Mouse (Mus musculus): ENCODE measurements at regions not wholly inside any gene's neighbourhood (a gene's known extent, or its start where the extent isn't known, plus 50 kb on each side); places are given as distances from the start of the nearest gene placed in this dataset.

DNA sequence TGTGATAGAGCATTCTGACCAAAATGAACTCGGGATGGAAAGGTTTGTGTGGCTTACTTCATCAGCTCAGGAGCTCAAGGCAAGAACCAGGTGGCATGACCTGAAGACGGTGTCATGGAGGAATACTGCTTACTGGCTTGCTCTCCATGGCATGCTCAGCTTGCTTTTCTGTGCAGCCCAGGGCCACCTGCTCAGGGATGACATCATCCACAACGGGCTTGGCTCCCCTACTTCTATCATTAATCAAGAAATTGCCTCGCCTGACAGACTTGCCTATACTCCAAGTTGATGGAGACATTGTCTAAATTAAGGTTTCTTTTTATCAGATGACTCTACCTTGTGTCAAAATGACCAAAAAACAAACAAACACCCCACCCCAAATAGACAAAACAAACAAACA, 98.4 kb upstream of the Peli2 start:
- Histone ChIP-seq H3K9me3 (replicated peaks; ENCODE audit: control insufficient read depth, insufficient read depth, low read length, poor library complexity, severe bottlenecking) (peaks cover 19% of the 10 kb centered on the region), H3K4me1 (ENCODE audit: control insufficient read depth, insufficient read depth, low read length) (no peaks in the 10 kb centered on the region)

DNA sequence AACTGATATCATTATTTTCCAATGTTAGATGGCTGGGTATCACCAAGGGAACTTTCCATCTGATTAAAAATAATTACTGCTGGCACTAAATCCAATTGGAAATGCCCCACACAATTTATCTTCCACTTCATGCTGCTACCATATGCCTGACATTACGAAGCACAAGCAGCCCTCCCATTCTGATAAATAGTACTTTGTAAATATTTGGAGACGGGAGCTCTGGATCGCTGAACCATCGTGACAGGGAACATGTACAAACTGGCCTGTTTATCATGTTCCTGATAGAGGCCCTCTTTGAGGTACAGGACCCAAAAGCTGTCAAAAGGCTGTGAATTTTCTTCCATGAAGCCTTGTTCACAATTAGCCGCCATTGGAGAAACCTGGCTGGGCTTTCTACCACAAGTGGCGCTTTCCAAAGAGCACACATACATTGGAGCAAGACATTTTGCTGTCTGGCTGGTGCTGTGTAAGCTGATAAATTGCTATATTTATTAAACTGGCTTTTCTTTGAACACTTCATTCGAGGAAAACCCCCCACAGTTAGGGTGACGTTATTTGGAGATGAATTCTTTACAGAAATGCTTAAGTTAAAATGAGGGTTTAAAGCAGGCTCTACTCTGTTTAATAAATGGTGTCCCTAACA, 96.5 kb upstream of the Peli2 start:
- Histone ChIP-seq H3K27ac (ENCODE audit: insufficient read depth, low read length) (no peak overlapping the region), H3K9ac (ENCODE audit: low read depth, poor library complexity, severe bottlenecking) (no peak overlapping the region), H3K27me3 (ENCODE audit: control insufficient read depth, insufficient read depth, low read length, poor library complexity, severe bottlenecking) (no peaks in the 10 kb centered on the region), H3K36me3 (ENCODE audit: control insufficient read depth, insufficient read depth, low read length, poor library complexity, severe bottlenecking) (no peaks in the 10 kb centered on the region), H3K4me1 (ENCODE audit: control insufficient read depth, insufficient read depth, low read length) (no peaks in the 10 kb centered on the region), H3K4me3 (ENCODE audit: low read depth, low read length) (no peak overlapping the region), H3K9me3 (replicated peaks; ENCODE audit: control insufficient read depth, insufficient read depth, low read length, poor library complexity, severe bottlenecking) (peaks cover 22% of the 10 kb centered on the region)
- TF ChIP-seq EP300 (IDR thresholded peaks at IDR 0.05; ENCODE audit: insufficient read depth, low read depth, low read length), result no peak
- TF ChIP-seq CTCF (IDR thresholded peaks at IDR 0.05; ENCODE audit: low read depth, low read length), result no peak
- TF ChIP-seq POLR2A (IDR thresholded peaks at IDR 0.05; ENCODE audit: insufficient read depth, low read length), result no peak

More for the DNA sequence above, 98.4 kb upstream of the Peli2 start:
- TF ChIP-seq CTCF (IDR thresholded peaks at IDR 0.05; ENCODE audit: low read depth, low read length), result no peak
- no peak for TF ChIP-seq EP300 (IDR thresholded peaks at IDR 0.05; ENCODE audit: insufficient read depth, low read depth, low read length)
- TF ChIP-seq POLR2A (IDR thresholded peaks at IDR 0.05; ENCODE audit: insufficient read depth, low read length), result no peak
- no peak overlapping the region for H3K27ac ChIP-seq (ENCODE audit: insufficient read depth, low read length)
- H3K27me3 ChIP-seq (ENCODE audit: control insufficient read depth, insufficient read depth, low read length, poor library complexity, severe bottlenecking), result no peaks in the 10 kb centered on the region
- no peaks in the 10 kb centered on the region for H3K36me3 ChIP-seq (ENCODE audit: control insufficient read depth, insufficient read depth, low read length, poor library complexity, severe bottlenecking)
- H3K4me3 ChIP-seq (ENCODE audit: low read depth, low read length), result no peak overlapping the region
- no peak overlapping the region for H3K9ac ChIP-seq (ENCODE audit: low read depth, poor library complexity, severe bottlenecking)

DNA sequence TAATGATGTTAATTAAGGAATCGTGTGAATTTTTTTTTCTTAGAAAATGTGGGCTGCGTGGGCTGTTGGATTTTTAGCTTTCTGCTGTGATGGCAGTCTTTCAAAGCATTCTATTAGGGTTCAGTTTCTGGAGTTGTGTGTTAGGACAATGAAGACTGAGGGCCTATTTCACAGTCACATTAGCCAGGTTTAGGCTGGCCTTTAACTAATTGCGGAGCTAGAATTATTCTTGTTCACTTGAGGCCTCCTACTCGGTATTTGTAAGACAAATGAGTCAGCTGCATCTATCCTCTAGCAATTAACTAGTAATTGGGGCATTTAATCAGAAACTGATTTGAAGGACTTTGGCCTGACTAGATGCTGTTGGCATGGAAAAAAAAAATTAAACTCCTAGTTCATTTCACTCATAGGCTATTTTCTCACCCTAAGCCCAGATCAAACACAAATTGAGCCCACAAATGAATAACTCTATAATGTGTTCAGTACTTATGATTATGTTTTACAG, 81.3 kb upstream of the Peli2 start:
- TF ChIP-seq POLR2A (IDR thresholded peaks at IDR 0.05; ENCODE audit: insufficient read depth, low read length) (no peak), CTCF (IDR thresholded peaks at IDR 0.05; ENCODE audit: low read depth, low read length) (no peak), EP300 (IDR thresholded peaks at IDR 0.05; ENCODE audit: insufficient read depth, low read depth, low read length) (no peak)
- Histone ChIP-seq H3K9ac (ENCODE audit: low read depth, poor library complexity, severe bottlenecking) (no peak overlapping the region), H3K4me1 (ENCODE audit: control insufficient read depth, insufficient read depth, low read length) (no peaks in the 10 kb centered on the region), H3K27me3 (ENCODE audit: control insufficient read depth, insufficient read depth, low read length, poor library complexity, severe bottlenecking) (no peaks in the 10 kb centered on the region), H3K36me3 (ENCODE audit: control insufficient read depth, insufficient read depth, low read length, poor library complexity, severe bottlenecking) (no peaks in the 10 kb centered on the region), H3K4me3 (ENCODE audit: low read depth, low read length) (no peak overlapping the region), H3K27ac (ENCODE audit: insufficient read depth, low read length) (no peak overlapping the region), H3K9me3 (replicated peaks; ENCODE audit: control insufficient read depth, insufficient read depth, low read length, poor library complexity, severe bottlenecking) (no peaks in the 10 kb centered on the region)

DNA sequence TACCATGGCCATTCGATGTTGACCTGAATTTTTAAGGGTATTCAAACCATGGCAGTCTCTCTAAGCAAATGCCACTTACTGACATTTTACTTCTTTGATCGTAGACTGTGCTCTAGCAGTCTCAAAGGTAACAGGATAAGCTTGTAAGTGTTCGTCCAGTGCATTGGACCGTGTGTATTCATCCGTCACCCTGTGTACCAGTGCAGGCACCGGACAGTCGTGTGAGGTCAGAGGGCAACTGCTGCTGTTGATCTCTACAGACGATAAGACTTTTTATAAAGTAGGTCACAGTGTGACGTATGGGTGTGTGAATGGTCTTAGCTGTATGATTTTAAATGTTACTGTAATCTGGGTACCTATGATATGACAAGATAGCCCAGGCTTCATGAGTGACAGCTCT, 74.5 kb upstream of the Peli2 start:
- Histone ChIP-seq H3K27ac (ENCODE audit: insufficient read depth, low read length) (no peak overlapping the region), H3K9ac (ENCODE audit: low read depth, poor library complexity, severe bottlenecking) (no peak overlapping the region), H3K36me3 (ENCODE audit: control insufficient read depth, insufficient read depth, low read length, poor library complexity, severe bottlenecking) (no peaks in the 10 kb centered on the region), H3K4me3 (ENCODE audit: low read depth, low read length) (no peak overlapping the region), H3K4me1 (ENCODE audit: control insufficient read depth, insufficient read depth, low read length) (no peaks in the 10 kb centered on the region), H3K27me3 (ENCODE audit: control insufficient read depth, insufficient read depth, low read length, poor library complexity, severe bottlenecking) (no peaks in the 10 kb centered on the region), H3K9me3 (replicated peaks; ENCODE audit: control insufficient read depth, insufficient read depth, low read length, poor library complexity, severe bottlenecking) (no peaks in the 10 kb centered on the region)
- TF ChIP-seq POLR2A (IDR thresholded peaks at IDR 0.05; ENCODE audit: insufficient read depth, low read length) (no peak), EP300 (IDR thresholded peaks at IDR 0.05; ENCODE audit: insufficient read depth, low read depth, low read length) (no peak), CTCF (IDR thresholded peaks at IDR 0.05; ENCODE audit: low read depth, low read length) (no peak)

DNA sequence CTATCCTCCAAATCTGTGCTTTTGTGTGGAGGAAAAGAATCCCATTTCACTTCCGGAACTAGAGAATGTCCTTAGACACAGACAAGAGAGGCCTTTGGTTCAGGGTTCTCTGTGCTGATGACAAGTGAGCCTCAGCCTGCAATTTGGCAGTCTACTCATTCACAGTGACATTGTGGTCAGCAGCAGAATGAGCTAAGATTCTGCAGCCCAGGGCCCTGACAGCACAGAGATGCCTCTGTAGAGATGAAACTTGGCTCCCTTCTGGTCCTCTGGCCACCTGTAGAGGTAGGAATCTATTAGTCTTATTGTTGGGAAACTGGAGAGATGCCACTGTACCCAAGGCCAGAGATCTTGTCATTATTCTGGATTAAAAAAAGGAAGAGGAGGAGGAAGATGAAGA, 73.8 kb upstream of the Peli2 start:
- H3K4me3 ChIP-seq (ENCODE audit: low read depth, low read length), result no peak overlapping the region
- no peaks in the 10 kb centered on the region for H3K27me3 ChIP-seq (ENCODE audit: control insufficient read depth, insufficient read depth, low read length, poor library complexity, severe bottlenecking)
- no peaks in the 10 kb centered on the region for H3K9me3 ChIP-seq (replicated peaks; ENCODE audit: control insufficient read depth, insufficient read depth, low read length, poor library complexity, severe bottlenecking)
- TF ChIP-seq CTCF (IDR thresholded peaks at IDR 0.05; ENCODE audit: low read depth, low read length), result no peak
- no peak for TF ChIP-seq EP300 (IDR thresholded peaks at IDR 0.05; ENCODE audit: insufficient read depth, low read depth, low read length)
- TF ChIP-seq POLR2A (IDR thresholded peaks at IDR 0.05; ENCODE audit: insufficient read depth, low read length), result no peak
- no peak overlapping the region for H3K27ac ChIP-seq (ENCODE audit: insufficient read depth, low read length)
- no peaks in the 10 kb centered on the region for H3K4me1 ChIP-seq (ENCODE audit: control insufficient read depth, insufficient read depth, low read length)
- no peaks in the 10 kb centered on the region for H3K36me3 ChIP-seq (ENCODE audit: control insufficient read depth, insufficient read depth, low read length, poor library complexity, severe bottlenecking)
- no peak overlapping the region for H3K9ac ChIP-seq (ENCODE audit: low read depth, poor library complexity, severe bottlenecking)

DNA sequence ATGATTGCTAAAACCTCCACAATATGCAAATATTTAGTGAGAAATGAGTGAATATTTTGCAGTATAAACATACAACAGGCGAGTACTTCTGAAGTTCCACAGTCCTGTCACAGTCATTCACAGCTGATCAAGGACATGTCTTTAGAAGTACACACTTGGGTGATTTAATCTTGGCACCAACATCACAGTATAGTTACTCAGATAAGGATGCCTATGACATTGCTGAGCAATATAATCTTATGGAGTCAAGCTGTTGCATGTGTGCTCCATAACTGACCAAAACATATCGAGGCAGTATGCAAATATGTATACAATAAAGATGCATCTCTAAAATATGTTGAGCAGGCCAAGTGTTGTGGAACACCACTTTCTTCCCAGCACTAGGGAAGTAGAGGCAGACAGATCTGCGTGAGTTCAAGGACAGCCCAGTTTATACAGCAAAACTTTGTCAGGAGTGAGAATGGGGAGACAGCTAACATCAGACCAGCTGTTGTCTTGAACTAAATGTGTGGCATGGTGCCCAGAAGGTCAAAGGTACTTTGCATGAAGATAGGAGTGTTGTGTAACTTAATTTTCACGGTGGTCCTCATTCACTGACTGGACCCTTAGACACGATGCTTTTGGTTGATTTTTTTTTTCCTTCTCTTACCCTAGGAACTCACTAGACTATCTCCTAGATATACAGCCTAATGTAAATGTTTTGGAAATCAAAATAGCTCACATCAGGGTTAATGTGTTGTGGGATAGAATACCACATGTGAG, 70.7 kb upstream of the Peli2 start:
- Histone ChIP-seq H3K36me3 (ENCODE audit: control insufficient read depth, insufficient read depth, low read length, poor library complexity, severe bottlenecking) (no peaks in the 10 kb centered on the region), H3K9me3 (replicated peaks; ENCODE audit: control insufficient read depth, insufficient read depth, low read length, poor library complexity, severe bottlenecking) (no peaks in the 10 kb centered on the region), H3K9ac (ENCODE audit: low read depth, poor library complexity, severe bottlenecking) (no peak overlapping the region), H3K4me3 (ENCODE audit: low read depth, low read length) (no peak overlapping the region), H3K27ac (ENCODE audit: insufficient read depth, low read length) (no peak overlapping the region), H3K27me3 (ENCODE audit: control insufficient read depth, insufficient read depth, low read length, poor library complexity, severe bottlenecking) (no peaks in the 10 kb centered on the region), H3K4me1 (ENCODE audit: control insufficient read depth, insufficient read depth, low read length) (no peaks in the 10 kb centered on the region)
- TF ChIP-seq POLR2A (IDR thresholded peaks at IDR 0.05; ENCODE audit: insufficient read depth, low read length), result no peak
- no peak for TF ChIP-seq EP300 (IDR thresholded peaks at IDR 0.05; ENCODE audit: insufficient read depth, low read depth, low read length)
- no peak for TF ChIP-seq CTCF (IDR thresholded peaks at IDR 0.05; ENCODE audit: low read depth, low read length)
